Mouse (Mus musculus): Measurements from ENCODE around the gene Ppil6.

GRCm38 (mm10) chr10:41535991-41536390, 45.8 kb downstream of the Ppil6 start:
- TF ChIP-seq CTCF (IDR thresholded peaks at IDR 0.05; ENCODE audit: borderline replicate concordance, control insufficient read depth, extremely low read depth, insufficient read depth, low read length, poor library complexity) (no peak), POLR2A (IDR thresholded peaks at IDR 0.05; ENCODE audit: control insufficient read depth, extremely low read depth, insufficient read depth, low read length, poor library complexity) (no peak)

All from thymus, adult 2 months (tissue).